Mouse (Mus musculus) CH12.LX (cell line): Measurements from ENCODE around the gene Gpr19. TPM values are rescaled to one million over a fixed set of nuclear protein-coding genes. Genes with fewer than 3 reads are reported as not detected.
A peak's percentile ranks its signal among the peaks of the same experiment; 100 is the strongest.

Source experiments
- DNase-seq: peaks from one replicate; pipeline ENCODE4 v3.0.0-alpha.2; 2013; ENCODE audit errors: extremely low read depth
- H3K27ac ChIP-seq: 2 replicates; pipeline ENCODE4 v1.5.1; 2012; ENCODE audit warnings: low read depth, mild to moderate bottlenecking, control low read depth, moderate library complexity; ENCODE audit not compliant: insufficient read depth
- H3K27me3 ChIP-seq: replicated peaks from 2 replicates; pipeline ENCODE3; 2012; ENCODE audit warnings: inconsistent platforms
- H3K36me3 ChIP-seq, 2 experiments: replicated peaks in 1 of 2; 2 replicates each; pipeline versions ENCODE3 to v1.6.1; 2012; ENCODE audit warnings: inconsistent platforms in 1 of 2, low read length in 1 of 2, mild to moderate bottlenecking in 1 of 2, mixed read lengths in 1 of 2, moderate library complexity in 1 of 2; ENCODE audit not compliant: control insufficient read depth in 1 of 2, insufficient read depth in 1 of 2
- H3K4me1 ChIP-seq, 2 experiments: 2 replicates each; pipeline ENCODE4 v1.6.1; 2012; ENCODE audit warnings: inconsistent platforms in 1 of 2, moderate library complexity in 1 of 2; ENCODE audit not compliant: insufficient read depth in 2 of 2, control insufficient read depth in 1 of 2
- H3K4me2 ChIP-seq: 2 replicates; pipeline ENCODE4 v1.6.1; 2012; ENCODE audit warnings: low read depth, mild to moderate bottlenecking, control low read depth; ENCODE audit not compliant: poor library complexity, insufficient read depth, severe bottlenecking
- H3K4me3 ChIP-seq, 3 experiments: fragments of 150-350 bp in 1 of 3; sonication (generic) in 1 of 3; replicated peaks in 1 of 3; 2 replicates each; pipeline versions ENCODE3 to v1.5.1; 2011 to 2012; ENCODE audit warnings: low read depth in 2 of 3, low read length in 2 of 3, mild to moderate bottlenecking in 2 of 3, moderate library complexity in 2 of 3, control low read depth in 1 of 3, improper control_type of control experiment in 1 of 3, inconsistent platforms in 1 of 3, mixed read lengths in 1 of 3; ENCODE audit not compliant: poor library complexity in 1 of 3
- H3K79me2 ChIP-seq: replicated peaks from 2 replicates; pipeline ENCODE4 v1.6.1; 2012; ENCODE audit warnings: mild to moderate bottlenecking, moderate library complexity; ENCODE audit not compliant: control insufficient read depth, poor library complexity, insufficient read depth, severe bottlenecking; ENCODE audit errors: extremely low read depth
- H3K9ac ChIP-seq: 2 replicates; pipeline ENCODE4 v1.6.1; 2012; ENCODE audit warnings: low read depth, mild to moderate bottlenecking, control low read depth, moderate library complexity; ENCODE audit not compliant: insufficient read depth
- H3K9me3 ChIP-seq: replicated peaks from 2 replicates; pipeline ENCODE3; 2012; ENCODE audit warnings: low read length, inconsistent platforms, mixed read lengths
- BHLHE40 ChIP-seq: IDR thresholded peaks from 2 replicates; pipeline ENCODE4 v1.6.1; 2011; ENCODE audit warnings: mild to moderate bottlenecking, low read depth, low read length, improper control_type of control experiment
- GABPA ChIP-seq: IDR thresholded peaks from 2 replicates; pipeline ENCODE4 v1.6.1; 2012; ENCODE audit warnings: low read depth, low read length, improper control_type of control experiment, inconsistent platforms; ENCODE audit not compliant: insufficient replicate concordance
- JUN ChIP-seq: IDR thresholded peaks from 2 replicates; pipeline ENCODE4 v1.6.1; 2011; ENCODE audit warnings: low read depth, mild to moderate bottlenecking, low read length, improper control_type of control experiment, moderate library complexity; ENCODE audit not compliant: insufficient read depth
- KAT2A ChIP-seq: IDR thresholded peaks from 2 replicates; pipeline ENCODE4 v1.6.1; 2012; ENCODE audit warnings: low read length, improper control_type of control experiment, inconsistent platforms; ENCODE audit not compliant: insufficient replicate concordance
- MEF2A ChIP-seq: IDR thresholded peaks from 2 replicates; pipeline ENCODE4 v1.6.1; 2014; ENCODE audit warnings: low read depth, mild to moderate bottlenecking, inconsistent platforms, low read length, improper control_type of control experiment, borderline replicate concordance
- MYC ChIP-seq: IDR thresholded peaks from 2 replicates; pipeline ENCODE4 v1.6.1; 2011; ENCODE audit warnings: low read depth, mild to moderate bottlenecking, improper control_type of control experiment, low read length
- SIN3A ChIP-seq: IDR thresholded peaks from 2 replicates; pipeline ENCODE4 v1.6.1; 2012; ENCODE audit warnings: low read length, improper control_type of control experiment, inconsistent platforms
- USF1 ChIP-seq: IDR thresholded peaks from 2 replicates; pipeline ENCODE4 v1.6.1; 2014; ENCODE audit warnings: low read depth, mild to moderate bottlenecking, inconsistent platforms, low read length, improper control_type of control experiment
- dilution Hi-C: fragments of 300-500 bp; cut with MboI; formaldehyde crosslinking; loops from 2 replicates; pipeline ENCODE4 v1.14.3; 2020; ENCODE audit warnings: low sequenced_read_pairs; ENCODE audit not compliant: extremely low pct_unique_long_range_greater_than_20kb, extremely low pct_ligation_motif_present
- in situ Hi-C: fragments of 300-500 bp; cut with MboI; formaldehyde crosslinking; loops from 3 replicates; pipeline ENCODE4 v1.14.3; 2019; ENCODE audit warnings: low sequenced_read_pairs, low pct_ligation_motif_present, low pct_unique_long_range_greater_than_20kb, mixed read lengths
- polyA plus RNA-seq: library from polyadenylated mRNA; unstranded; fragments of >175 nt; gene quantifications from 2 replicates; pipeline ENCODE4 v1.2.1, GENCODE M21; 2012; ENCODE audit warnings: low read depth; ENCODE audit not compliant: insufficient read length
- total RNA-seq, 2 experiments: library from RNA; depleted of rRNA; stranded (reverse); fragments of 300-350 nt in 1 of 2; fragments of >200 nt in 1 of 2; gene quantifications; 2 replicates each; pipeline ENCODE4 v1.2.3; 2012 to 2014

The Gpr19 gene
- total and polyA plus RNA-seq, 3 experiments = 4.8 to 7.5 (median 5.2) TPM

GRCm38 (mm10) chr6:134918769-134919168 is 20.4 kb upstream of the Gpr19 start:
- Histone ChIP-seq H3K79me2 (peaks cover 29% of the 10 kb centered on the region), H3K36me3 (peaks cover 0 to 3% of the 10 kb centered on the region in 2 experiments), H3K27ac (no peak overlapping the region), H3K9me3 (no peaks in the 10 kb centered on the region), H3K4me3 (no peak overlapping the region), H3K9ac (no peak overlapping the region)
- no peak for DNase-seq
- dilution Hi-C loops = no loop called here
- in situ Hi-C loops = no loop called here
- peak; percentile 59 for TF ChIP-seq BHLHE40
- TF ChIP-seq SIN3A = no peak
- TF ChIP-seq MEF2A = no peak
- TF ChIP-seq, all 38 proteins: peak for 1
- Histone ChIP-seq H3K4me1 (peaks cover 0 to 20% of the 10 kb centered on the region in 2 experiments; a peak in 2 of 4 replicates), H3K4me2 (no peak overlapping the region), H3K27me3 (no peaks in the 10 kb centered on the region)

GRCm38 (mm10) chr6:134917087-134917486 is 18.7 kb upstream of the Gpr19 start:
- H3K4me2 ChIP-seq = no peak overlapping the region
- in situ Hi-C loops = no loop called here
- H3K4me3 ChIP-seq = no peak overlapping the region
- H3K27me3 ChIP-seq = no peaks in the 10 kb centered on the region
- peaks cover 16% of the 10 kb centered on the region for H3K79me2 ChIP-seq
- no peak overlapping the region for H3K27ac ChIP-seq
- H3K9ac ChIP-seq = no peak overlapping the region
- peaks cover 0 to 14% of the 10 kb centered on the region in 2 experiments; a peak in 2 of 4 replicates for H3K4me1 ChIP-seq
- H3K36me3 ChIP-seq = no peaks in the 10 kb centered on the region
- no peaks in the 10 kb centered on the region for H3K9me3 ChIP-seq
- no peak for DNase-seq
- dilution Hi-C loops = no loop called here
- no peak for TF ChIP-seq JUN
- no peak for TF ChIP-seq SIN3A

- dilution Hi-C loops = no loop called here
- peaks cover 12% of the 10 kb centered on the region for H3K79me2 ChIP-seq
- H3K27ac ChIP-seq = no peak overlapping the region
- TF ChIP-seq KAT2A (no peak), MYC (no peak), GABPA (no peak), USF1 (no peak)
- H3K27me3 ChIP-seq = no peaks in the 10 kb centered on the region
- peaks cover 0 to 14% of the 10 kb centered on the region in 2 experiments; a peak in 2 of 4 replicates for H3K4me1 ChIP-seq
- no peaks in the 10 kb centered on the region for H3K36me3 ChIP-seq
- H3K9me3 ChIP-seq = no peaks in the 10 kb centered on the region
- DNase-seq = no peak
- H3K4me2 ChIP-seq = no peak overlapping the region
- H3K4me3 ChIP-seq = no peak overlapping the region
- H3K9ac ChIP-seq = no peak overlapping the region
- in situ Hi-C loops = no loop called here
Observed at GRCm38 (mm10) chr6:134916641-134917040, 18.3 kb upstream of the Gpr19 start.
